Mouse (Mus musculus): ENCODE data around the gene Cd200r2. TPM values are rescaled to one million over a fixed set of nuclear protein-coding genes. Genes with fewer than 3 reads are reported as not detected.
"Not testable (repeated sequence)": the region's sequence is repeated elsewhere in the genome, so short reads cannot be mapped to it uniquely, and the experiment has no call there.

Gene Cd200r2
- polyA plus RNA-seq (2021), result not detected

DNA sequence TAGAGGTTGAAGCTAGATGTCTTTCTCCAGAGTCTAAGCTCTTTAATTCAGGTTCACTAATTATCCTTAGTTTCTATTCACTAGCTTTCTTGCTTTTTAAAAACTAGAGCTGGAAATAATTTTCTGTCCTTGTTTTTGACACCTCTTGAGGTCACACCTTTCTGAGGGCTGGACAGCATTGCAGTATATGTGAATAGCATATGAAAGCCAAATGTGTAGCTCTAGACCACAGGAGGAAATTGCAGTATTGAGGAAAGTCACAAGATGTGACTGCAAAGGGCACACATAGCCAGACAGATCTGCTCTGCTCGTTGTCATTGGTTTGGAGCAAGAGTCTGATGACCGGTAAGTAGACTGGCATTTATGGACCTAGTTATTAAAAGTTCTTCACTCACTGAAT lies at the start of gene Cd200r2:
Gene Cd200r2 (plus strand): TSS at position 301 of the 400 bp plus-strand sequence.
- DNase-seq (ENCODE audit: low read depth, low spot score), result no peak
- TF ChIP-seq CTCF (IDR thresholded peaks at IDR 0.05), result no peak
- POLR2A ChIA-PET, result no interaction called here
- ATAC-seq, result no peak
- in situ Hi-C loops (cut with MboI; ENCODE audit: low pct_unique_long_range_greater_than_20kb), result no loop called here
- H3K27me3 ChIP-seq, result no peaks in the 10 kb centered on the region
- CTCF ChIA-PET, result no interaction called here

DNA sequence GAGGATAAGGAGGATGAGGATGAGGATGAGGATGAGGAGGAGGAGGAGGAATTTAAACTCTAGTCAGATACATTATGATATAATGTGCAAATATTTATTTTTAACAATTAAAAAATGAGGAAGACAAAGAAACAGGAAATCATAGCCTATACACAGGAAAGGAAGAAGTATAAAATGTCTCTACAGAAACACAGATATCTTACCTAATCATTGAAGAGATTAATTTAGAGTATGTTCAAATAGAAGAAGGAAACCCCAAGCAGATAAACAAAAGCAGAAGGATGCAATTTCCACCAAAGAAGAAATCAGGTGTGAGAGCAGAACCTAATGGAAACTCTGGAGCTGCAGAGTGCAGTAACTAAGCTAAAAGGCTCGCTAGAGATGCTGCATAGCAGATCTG lies 48.9 kb upstream of the Cd200r2 start:
- ChIA-PET CTCF (interaction anchor here (1.3 to 1.4 kb wide), 2 partner anchors 18 to 273 kb away, joined by 4 to 7 read pairs; no protein-coding TSS in a partner anchor), POLR2A (no interaction called here)
- ATAC-seq, result no peak
- in situ Hi-C loops (cut with MboI; ENCODE audit: low pct_unique_long_range_greater_than_20kb), result loop anchor here (5.0 kb wide), 1 partner anchor 54 kb away; no protein-coding TSS in a partner anchor
- TF ChIP-seq CTCF (IDR thresholded peaks at IDR 0.05), result no peak
- no peaks in the 10 kb centered on the region for H3K27me3 ChIP-seq
- no peak for DNase-seq (ENCODE audit: low read depth, low spot score)

- ATAC-seq (no peak), DNase-seq (ENCODE audit: low read depth, low spot score) (no peak)
- in situ Hi-C loops (cut with MboI; ENCODE audit: low pct_unique_long_range_greater_than_20kb), result no loop called here
- no peaks in the 10 kb centered on the region for H3K27me3 ChIP-seq
- CTCF ChIA-PET, result interaction anchor here (1.3 kb wide), 1 partner anchor 9 kb away, joined by 3 read pairs; the partner anchor contains the start of gene Cd200r4
- POLR2A ChIA-PET, result no interaction called here
- TF ChIP-seq CTCF (IDR thresholded peaks at IDR 0.05), result no peak
Measured at GRCm38 (mm10) chr16:44820545-44820944, 46.4 kb upstream of the Cd200r2 start.

- no peak for DNase-seq (ENCODE audit: low read depth, low spot score)
- no peak for ATAC-seq
- no peak for TF ChIP-seq CTCF (IDR thresholded peaks at IDR 0.05)
- ChIA-PET CTCF (no interaction called here), POLR2A (no interaction called here)
- H3K27me3 ChIP-seq, result no peaks in the 10 kb centered on the region
- in situ Hi-C loops (cut with MboI; ENCODE audit: low pct_unique_long_range_greater_than_20kb), result no loop called here
Measured at GRCm38 (mm10) chr16:44832286-44832685, 34.6 kb upstream of the Cd200r2 start.

DNA sequence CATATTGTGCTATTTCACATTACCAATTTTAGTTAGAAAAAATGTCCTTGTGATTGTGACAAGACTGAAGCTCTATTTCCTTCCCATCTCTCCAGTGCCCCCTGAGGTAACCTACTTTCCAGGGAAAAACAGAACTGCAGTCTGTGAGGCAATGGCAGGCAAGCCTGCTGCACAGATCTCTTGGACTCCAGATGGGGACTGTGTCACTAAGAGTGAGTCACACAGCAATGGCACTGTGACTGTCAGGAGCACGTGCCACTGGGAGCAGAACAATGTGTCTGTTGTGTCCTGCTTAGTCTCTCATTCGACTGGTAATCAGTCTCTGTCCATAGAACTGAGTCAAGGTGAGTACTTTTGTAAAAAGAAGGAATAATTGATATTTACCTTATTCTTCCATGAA lies 33.7 kb upstream of the Cd200r2 start:
- in situ Hi-C loops (cut with MboI; ENCODE audit: low pct_unique_long_range_greater_than_20kb); H3K27me3 ChIP-seq; DNase-seq (ENCODE audit: low read depth, low spot score); ATAC-seq; CTCF ChIA-PET: not testable (repeated sequence)
- POLR2A ChIA-PET, result interaction anchor here (0.7 kb wide), 1 partner anchor 44 kb away, joined by 3 read pairs; no protein-coding TSS in a partner anchor

DNA sequence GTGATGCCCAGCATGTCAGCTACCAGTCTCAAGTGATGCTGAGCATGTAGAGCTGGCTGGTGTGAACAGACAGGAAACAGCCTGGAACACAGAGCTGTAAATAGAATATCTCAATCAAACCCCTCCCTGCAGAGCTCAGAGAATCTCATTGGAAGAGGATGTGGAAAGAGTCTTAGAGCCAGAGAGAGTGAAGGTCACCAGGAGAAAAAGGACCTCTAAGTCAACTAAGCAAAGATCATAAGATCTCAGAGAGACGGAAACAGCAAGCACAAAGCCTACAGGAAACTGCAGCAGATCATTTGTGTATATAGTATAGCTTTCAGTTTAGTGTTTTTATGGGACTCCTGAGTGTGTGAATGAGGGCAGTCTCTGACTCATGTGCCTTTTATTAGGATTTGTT lies 8.3 kb downstream of the Cd200r2 start:
- no peak for TF ChIP-seq CTCF (IDR thresholded peaks at IDR 0.05)
- H3K27me3 ChIP-seq, result no peaks in the 10 kb centered on the region
- ATAC-seq, result no peak
- CTCF ChIA-PET, result no interaction called here
- no peak for DNase-seq (ENCODE audit: low read depth, low spot score)
- POLR2A ChIA-PET, result no interaction called here
- in situ Hi-C loops (cut with MboI; ENCODE audit: low pct_unique_long_range_greater_than_20kb), result no loop called here

- CTCF ChIA-PET, result no interaction called here
- DNase-seq (ENCODE audit: low read depth, low spot score) (no peak), ATAC-seq (no peak)
- in situ Hi-C loops (cut with MboI; ENCODE audit: low pct_unique_long_range_greater_than_20kb), result no loop called here
- TF ChIP-seq CTCF (IDR thresholded peaks at IDR 0.05), result no peak
- POLR2A ChIA-PET, result no interaction called here
- no peaks in the 10 kb centered on the region for H3K27me3 ChIP-seq
Measured at GRCm38 (mm10) chr16:44876625-44877024, 9.7 kb downstream of the Cd200r2 start.

- in situ Hi-C loops (cut with MboI; ENCODE audit: low pct_unique_long_range_greater_than_20kb), result no loop called here
- DNase-seq (ENCODE audit: low read depth, low spot score) (no peak), ATAC-seq (no peak)
- no peaks in the 10 kb centered on the region for H3K27me3 ChIP-seq
- no peak for TF ChIP-seq CTCF (IDR thresholded peaks at IDR 0.05)
- POLR2A ChIA-PET, result no interaction called here
- CTCF ChIA-PET, result interaction anchor here (1.5 kb wide), 1 partner anchor 213 kb away, joined by 3 read pairs; no protein-coding TSS in a partner anchor
Measured at GRCm38 (mm10) chr16:44877595-44877994, 10.7 kb downstream of the Cd200r2 start.

- no peaks in the 10 kb centered on the region for H3K27me3 ChIP-seq
- in situ Hi-C loops (cut with MboI; ENCODE audit: low pct_unique_long_range_greater_than_20kb), result no loop called here
- no peak for TF ChIP-seq CTCF (IDR thresholded peaks at IDR 0.05)
- DNase-seq (ENCODE audit: low read depth, low spot score) (peak; percentile 38), ATAC-seq (peak; percentile 87)
- CTCF ChIA-PET, result no interaction called here
- POLR2A ChIA-PET, result no interaction called here
Measured at GRCm38 (mm10) chr16:44890814-44891213, 23.9 kb downstream of the Cd200r2 start.

- no peak for TF ChIP-seq CTCF (IDR thresholded peaks at IDR 0.05)
- POLR2A ChIA-PET, result no interaction called here
Measured at GRCm38 (mm10) chr16:44932016-44932415, 65.1 kb downstream of the Cd200r2 start.

DNA sequence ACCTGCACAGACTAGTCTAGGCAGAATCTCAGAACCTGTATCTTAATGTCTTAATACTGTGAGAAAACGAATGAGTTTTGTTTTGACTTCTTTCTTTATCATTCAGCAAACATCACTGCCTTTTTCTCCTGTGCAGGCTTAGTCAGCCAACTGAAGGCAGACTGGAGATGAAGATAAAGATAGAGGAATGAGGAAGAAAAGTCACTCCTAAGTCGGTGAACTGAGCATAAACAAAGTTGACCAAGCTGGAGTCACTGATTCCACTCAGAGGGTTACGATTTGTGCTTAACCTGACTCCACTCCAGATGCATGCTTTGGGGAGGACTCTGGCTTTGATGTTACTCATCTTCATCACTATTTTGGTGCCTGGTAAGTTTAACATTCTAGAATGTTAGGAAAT lies 76.6 kb downstream of the Cd200r2 start, which contains the start of gene Cd200r3:
Gene Cd200r3 (plus strand): TSS at position 211 of the 400 bp plus-strand sequence.
- no peak for DNase-seq (ENCODE audit: low read depth, low spot score)
- POLR2A ChIA-PET, result interaction anchor here (0.6 kb wide), 1 partner anchor 40 kb away, joined by 5 read pairs; no protein-coding TSS in a partner anchor

More at GRCm38 (mm10) chr16:44932016-44932415, 65.1 kb downstream of the Cd200r2 start:
- CTCF ChIA-PET, result interaction anchor here (0.8 kb wide), 1 partner anchor 119 kb away, joined by 3 read pairs; no protein-coding TSS in a partner anchor
- in situ Hi-C loops (cut with MboI; ENCODE audit: low pct_unique_long_range_greater_than_20kb), result no loop called here
- ATAC-seq (no peak), DNase-seq (ENCODE audit: low read depth, low spot score) (no peak)
- no peaks in the 10 kb centered on the region for H3K27me3 ChIP-seq

More for the DNA sequence above, 76.6 kb downstream of the Cd200r2 start, which contains the start of gene Cd200r3:
- TF ChIP-seq CTCF (IDR thresholded peaks at IDR 0.05), result no peak
- CTCF ChIA-PET, result no interaction called here
- ATAC-seq, result no peak
- in situ Hi-C loops (cut with MboI; ENCODE audit: low pct_unique_long_range_greater_than_20kb), result no loop called here
- no peaks in the 10 kb centered on the region for H3K27me3 ChIP-seq
